Mouse (Mus musculus): Measurements from ENCODE around the gene Snx29. TPM values are rescaled to one million over a fixed set of nuclear protein-coding genes. Genes with fewer than 3 reads are reported as not detected.

The Snx29 gene
- polyA plus RNA-seq, 2 experiments from 2014 or later = 11.7 to 16.1 TPM

GRCm38 (mm10) chr16:11646745-11647289 is 324.1 kb downstream of the Snx29 start:
- ATAC-seq = no peak

GRCm38 (mm10) chr16:11648169-11648688 is 325.5 kb downstream of the Snx29 start:
- ATAC-seq = no peak

DNA sequence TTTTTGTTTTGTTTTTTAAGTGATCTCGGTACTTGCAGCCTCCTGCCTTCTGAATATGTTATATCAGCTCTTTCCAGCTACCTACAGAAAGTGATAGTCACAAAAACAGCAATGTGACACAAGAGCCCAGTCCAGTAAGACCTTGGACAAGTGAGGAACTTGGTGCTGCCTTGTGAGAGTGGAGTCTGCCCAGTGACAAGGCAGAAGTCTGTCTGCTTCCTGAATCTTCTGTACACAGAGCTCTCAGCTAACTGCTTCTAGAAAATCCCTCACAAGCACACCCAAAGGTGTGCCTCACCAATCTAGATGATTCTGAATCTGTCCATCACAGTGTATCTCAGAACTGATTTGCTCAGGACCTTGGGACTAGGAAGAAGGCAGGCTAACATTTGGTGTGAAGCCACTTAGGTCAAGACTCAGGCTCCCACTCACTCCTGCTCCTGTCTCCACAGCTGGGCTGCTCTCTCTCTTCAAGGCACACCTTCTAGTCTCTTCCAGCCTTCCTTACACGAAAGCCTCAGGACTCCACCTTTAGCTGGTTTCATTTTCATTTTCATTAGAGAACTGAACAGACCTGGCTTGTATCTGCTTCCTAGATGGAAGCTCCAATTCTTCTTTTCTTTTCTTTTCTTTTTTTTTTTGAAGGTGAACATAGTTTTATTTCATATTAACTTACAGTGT is 330.1 kb downstream of the Snx29 start:
- ATAC-seq = peak; percentile 69

DNA sequence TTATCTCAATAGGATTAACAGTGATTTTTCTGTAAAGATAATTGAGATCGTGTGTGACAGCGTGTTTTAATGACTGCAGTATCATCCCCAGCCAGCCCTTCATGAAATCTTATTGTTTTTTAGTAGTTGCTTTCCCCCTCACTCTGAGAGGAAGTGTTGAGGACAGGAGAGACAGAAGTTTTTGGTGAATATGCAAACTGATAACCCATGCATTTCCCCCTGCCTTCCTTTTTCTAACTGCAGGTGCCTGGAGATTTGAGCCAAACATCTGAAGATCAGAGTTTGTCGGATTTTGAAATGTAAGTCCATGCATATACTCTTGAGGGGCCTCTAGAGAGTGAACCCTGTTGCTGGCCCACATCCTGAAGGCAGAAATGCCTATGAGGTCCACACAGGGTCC is 333.2 kb downstream of the Snx29 start:
- no peak for ATAC-seq

GRCm38 (mm10) chr16:11657111-11657510 is 334.4 kb downstream of the Snx29 start:
- no peak for ATAC-seq

- peak; percentile 67 for ATAC-seq
These were observed 336.5 kb downstream of the Snx29 start for GRCm38 (mm10) chr16:11659111-11659720.

- no peak for ATAC-seq
These were observed 342.4 kb downstream of the Snx29 start for GRCm38 (mm10) chr16:11664896-11665705.

- ATAC-seq = no peak
These were observed 343.2 kb downstream of the Snx29 start for GRCm38 (mm10) chr16:11665869-11666268.

DNA sequence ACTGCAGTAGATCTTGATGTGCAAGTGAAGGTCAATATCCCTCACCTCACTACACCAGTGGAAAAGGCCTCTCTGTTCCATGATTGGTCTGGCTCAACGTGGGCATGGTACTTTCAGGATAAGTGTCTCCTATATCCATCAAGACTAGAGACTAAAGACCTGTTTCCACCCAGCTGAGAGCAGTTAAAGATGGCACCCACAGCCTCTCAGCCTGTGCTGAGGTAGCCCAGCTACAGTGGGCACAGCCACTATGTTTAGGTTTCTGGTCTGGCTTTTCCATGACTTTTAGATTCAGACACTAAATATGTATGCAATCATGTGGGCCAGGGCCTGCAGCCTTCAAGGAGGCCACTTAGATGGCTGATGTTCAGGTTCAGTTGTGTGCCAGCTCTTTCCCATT is 345.7 kb downstream of the Snx29 start:
- ATAC-seq = no peak

- ATAC-seq = no peak
These were observed 346.2 kb downstream of the Snx29 start for GRCm38 (mm10) chr16:11668878-11669277.

DNA sequence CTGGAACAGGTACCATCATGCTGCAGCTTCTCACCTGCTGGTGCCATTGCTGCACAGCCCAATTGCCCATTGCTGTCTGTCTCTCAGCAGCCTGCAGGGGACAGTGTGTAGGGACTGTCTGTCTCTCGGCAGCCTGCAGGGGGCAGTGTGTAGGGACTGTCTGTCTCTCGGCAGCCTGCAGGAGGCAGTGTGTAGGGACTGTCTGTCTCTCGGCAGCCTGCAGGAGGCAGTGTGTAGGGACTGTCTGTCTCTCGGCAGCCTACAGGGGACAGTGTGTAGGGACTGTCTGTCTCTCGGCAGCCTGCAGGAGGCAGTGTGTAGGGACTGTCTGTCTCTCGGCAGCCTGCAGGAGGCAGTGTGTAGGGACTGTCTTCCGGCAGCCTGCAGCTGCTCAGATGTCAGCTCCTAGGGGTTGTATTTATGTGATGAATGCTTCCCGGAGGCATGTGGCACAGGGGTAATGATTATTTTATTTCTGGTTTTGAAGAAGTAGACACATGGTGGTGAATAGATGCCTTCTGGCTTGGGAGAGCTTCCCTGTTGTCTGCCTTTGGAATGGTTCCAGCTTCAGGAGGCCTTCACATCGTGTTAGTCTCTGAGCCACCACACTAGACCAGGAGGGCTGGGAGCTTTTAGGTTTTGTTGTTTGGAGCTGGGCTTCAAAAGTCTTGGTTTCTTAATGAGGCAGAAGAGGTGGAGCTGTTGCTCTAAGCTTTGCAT is 347.7 kb downstream of the Snx29 start:
- ATAC-seq = no peak

GRCm38 (mm10) chr16:11670971-11671310 is 348.2 kb downstream of the Snx29 start:
- ATAC-seq = no peak

- no peak for ATAC-seq
These were observed 353.3 kb downstream of the Snx29 start for GRCm38 (mm10) chr16:11676006-11676405.

DNA sequence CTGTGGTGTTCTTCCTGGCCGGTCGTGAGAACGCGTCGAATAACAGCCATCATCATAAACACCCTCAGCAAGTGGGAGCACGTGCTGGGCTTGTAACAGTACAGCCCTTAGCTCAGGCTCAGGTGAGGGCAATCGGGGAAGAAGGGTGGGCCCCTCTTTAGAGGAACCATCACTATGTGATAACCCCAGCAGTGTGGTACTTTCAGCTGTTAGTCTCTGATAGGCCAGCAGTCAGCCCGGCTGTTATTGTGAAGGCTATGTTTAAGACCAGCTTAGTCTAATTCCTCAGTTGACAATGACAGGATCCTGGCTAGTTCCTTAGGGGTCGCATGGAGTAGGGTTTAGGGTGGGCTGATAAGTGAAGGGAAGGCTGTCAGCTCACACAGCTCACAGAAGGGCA is 362.6 kb downstream of the Snx29 start:
- ATAC-seq = peak; percentile 57

DNA sequence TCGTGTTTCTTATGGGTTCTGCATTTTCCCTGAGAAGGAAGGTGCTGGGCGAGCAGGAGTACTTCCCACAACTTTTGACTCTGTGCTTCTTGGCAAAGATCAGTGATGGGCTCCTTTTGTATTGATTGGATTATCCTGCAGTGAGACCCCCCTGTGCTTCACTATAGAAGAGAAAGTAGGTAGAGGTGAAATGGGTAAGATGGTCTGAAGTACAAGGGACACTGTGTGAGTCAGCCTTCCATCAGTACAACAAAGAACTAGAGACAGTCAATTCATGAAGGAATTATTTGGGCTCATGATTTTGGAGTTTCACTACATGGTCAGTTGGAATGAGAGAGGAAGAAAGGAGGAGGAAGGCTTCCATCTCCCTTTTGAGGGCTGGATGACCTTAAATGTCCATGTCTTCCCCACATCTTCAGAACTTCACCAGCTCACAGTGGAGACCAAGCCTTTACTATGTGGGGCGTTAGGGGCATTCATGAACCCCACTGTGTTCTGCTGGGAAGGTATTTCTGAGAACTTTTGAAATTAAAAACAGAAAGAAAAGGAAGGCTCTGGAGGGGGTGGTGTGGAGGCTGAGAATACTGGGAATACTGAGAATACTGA is 363.1 kb downstream of the Snx29 start:
- ATAC-seq = peak; percentile 48

DNA sequence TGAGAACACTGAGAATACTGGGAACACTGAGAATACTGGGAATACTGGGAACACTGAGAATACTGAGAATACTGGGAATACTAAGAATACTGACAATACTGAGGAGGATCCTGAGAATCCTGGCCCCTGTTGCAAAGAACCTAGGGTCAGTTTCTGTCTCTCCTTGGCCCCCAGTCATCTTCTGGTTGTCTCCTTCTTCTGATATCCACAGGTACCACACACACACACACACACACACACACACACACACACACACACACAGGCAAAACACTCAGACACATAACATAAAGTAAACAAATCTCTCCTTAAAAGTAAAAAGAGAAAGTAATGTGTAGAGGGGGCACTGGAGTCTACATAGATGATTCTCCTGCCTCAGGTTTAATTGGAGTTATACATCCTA is 365.1 kb downstream of the Snx29 start:
- peak; percentile 48 for ATAC-seq

- peak; percentile 46 for ATAC-seq
These were observed 365.7 kb downstream of the Snx29 start for GRCm38 (mm10) chr16:11688281-11689005.

DNA sequence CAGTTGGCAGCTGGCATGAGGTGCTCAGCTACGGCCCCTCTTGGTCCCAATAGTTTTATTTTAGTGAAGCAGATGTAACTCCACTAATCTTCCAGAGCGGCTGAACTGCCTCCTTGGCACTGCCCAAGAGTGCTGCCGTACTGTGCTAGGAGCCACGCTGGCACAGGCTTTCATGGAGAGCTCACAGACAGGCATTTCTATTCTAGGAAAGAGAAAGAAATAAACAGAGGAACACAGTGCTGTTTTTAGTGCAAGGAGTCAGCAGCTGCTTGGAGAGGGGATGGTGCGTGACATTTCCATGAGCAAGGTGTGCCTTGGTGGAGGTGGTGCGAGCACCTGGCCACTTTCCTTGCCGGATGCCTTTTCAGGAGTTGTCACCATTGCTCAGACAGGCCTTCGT is 367.4 kb downstream of the Snx29 start:
- no peak for ATAC-seq

DNA sequence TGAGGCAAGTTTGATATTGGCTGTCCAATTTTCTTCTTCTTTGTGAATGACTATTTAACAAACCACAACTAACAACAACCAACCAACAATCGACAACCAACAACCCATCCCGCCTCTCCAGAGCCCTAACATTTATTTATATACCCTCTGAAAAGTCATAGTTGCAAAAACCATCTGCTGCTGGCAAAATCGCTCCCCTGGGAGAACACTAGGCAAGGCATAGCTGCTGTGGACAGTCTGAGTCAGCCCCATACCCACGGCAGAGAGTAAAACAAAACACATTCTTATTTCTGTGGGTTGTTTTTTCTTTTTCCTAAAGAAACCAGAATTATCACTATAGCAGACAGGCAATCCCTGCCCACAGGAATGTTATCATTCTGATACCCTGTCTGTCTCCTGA is 368.0 kb downstream of the Snx29 start:
- no peak for ATAC-seq

DNA sequence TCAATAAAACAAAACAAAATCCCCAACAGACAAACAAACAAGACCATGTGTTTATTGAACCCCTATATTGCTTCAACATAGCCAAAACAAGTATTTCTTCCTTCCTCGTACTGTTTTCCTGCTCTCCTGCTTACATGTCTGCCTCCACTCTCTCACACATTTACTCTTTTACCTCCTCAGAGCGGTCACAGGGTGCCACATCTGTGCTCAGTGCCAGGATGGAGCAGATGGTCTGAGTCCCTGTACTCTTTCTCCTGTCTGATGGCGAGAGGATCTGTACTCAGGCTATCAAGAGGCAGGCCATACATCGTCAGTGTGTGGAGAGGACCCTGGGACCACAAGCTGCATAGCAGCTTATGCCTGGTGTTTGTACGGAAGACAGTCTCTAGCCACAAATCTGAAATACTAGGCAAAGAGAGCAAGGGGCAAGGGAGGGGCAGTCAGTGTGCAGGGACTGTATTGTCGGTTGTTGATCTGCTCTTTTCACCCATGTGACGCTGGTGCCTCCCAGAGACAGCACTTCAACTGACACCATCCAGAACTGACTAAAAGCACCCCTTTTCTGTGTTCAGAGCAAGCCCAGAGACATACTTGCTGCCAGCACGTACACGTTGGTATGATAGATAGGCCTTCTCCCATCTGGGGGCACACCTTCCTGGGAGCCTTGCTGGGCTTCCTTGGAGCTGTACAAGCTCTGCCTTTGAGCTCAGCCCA is 368.9 kb downstream of the Snx29 start:
- no peak for ATAC-seq

GRCm38 (mm10) chr16:11692744-11693143 is 370.0 kb downstream of the Snx29 start:
- ATAC-seq = no peak
